Mouse (Mus musculus): ENCODE results near the gene Hist2h2aa2.
"Not testable (repeated sequence)": the region's sequence is repeated elsewhere in the genome, so short reads cannot be mapped to it uniquely, and the experiment has no call there.

The Hist2h2aa2 gene

DNA sequence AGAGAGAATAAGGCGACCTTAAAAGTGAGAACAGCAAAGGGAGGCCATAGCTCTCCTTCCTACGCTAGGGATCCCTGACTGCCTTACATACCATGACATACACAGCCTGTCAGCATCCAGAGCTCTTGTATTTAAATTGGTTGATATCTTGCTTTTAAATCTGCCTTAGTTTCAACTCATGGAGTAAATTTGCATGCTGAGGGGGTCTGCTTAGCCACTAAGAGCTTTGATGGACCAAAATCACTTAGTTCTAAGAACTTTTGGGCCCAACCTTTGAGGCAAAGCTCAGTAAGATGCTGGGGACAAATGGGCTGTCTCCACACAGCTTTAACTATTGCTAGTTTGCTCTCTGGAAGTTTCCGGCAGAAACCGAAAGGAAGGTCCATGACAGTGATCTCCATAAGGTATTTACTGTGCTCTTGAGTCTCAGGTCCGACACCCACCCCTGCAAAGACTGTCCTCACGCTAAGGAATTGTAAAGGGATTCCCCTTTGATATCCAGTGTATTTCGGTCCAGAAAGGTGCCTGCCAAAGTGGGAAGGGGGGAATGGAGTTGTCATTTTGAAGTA, 2.7 kb downstream of the Hist2h2aa2 start:
- no peak for DNase-seq (ENCODE audit: low read depth, low spot score)

DNA sequence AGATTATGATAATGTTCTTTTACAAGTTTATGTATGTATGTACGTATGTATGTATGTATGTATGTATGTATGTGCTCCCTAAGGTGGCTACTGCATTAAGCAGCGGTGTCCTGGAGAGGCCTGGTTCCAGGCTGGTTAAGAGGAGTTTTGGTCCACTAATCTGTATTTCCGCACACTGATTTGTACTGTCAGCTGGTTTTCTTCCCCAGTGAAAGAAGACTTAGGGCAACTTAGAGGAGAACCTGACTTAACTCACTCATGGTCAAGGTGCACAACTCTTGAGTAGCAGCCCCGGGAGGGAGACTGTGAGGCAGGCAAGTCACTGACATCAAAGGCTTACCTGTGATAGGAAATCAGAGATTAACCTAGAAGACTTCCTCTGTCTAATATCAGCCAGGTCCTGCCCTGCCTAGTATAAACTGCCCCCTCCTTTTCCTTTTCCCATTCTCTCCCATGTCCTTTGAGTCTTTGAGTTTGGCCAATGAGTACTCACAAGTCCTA, 3.2 kb downstream of the Hist2h2aa2 start:
- no peak for DNase-seq (ENCODE audit: low read depth, low spot score)

DNA sequence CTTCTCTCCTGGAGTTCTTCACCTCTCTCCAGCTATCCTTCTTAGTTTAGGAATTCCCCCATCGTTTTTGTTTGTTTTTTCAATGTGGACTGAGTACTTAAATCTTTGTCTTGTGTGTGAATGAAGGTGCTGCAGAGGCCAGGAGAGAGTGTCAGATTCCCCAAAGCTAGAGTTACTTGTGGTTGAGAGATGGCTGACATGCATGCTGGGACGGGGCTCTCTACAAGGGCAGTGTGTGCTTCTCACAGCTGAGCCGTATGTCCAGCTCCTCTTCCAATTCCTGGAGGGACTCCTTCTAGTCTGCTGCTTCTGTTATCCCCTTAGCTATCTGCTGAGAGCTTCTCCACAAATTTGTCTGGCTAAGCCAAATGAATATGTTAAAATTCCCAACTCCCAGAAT, 4.2 kb downstream of the Hist2h2aa2 start:
- no peak for DNase-seq (ENCODE audit: low read depth, low spot score)

DNA sequence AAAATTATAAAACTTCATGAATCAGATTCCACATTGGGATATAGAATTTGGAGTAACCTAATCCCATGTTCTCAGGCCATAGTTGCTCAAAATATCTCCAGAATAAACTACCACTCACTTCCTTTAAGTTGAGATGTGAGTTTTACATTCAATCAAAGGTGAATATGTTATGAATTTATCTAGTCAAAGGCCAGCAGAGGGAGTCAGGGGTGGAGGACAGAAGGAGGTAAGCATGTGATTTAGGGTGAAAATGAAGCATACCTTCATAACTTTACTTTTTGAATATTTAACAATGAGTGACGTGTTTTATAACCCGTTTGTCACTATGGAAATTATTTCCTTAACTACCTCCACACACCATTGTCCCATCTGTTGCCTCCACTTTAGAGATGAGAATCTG, 5.2 kb downstream of the Hist2h2aa2 start:
- DNase-seq (ENCODE audit: low read depth, low spot score): no peak

DNA sequence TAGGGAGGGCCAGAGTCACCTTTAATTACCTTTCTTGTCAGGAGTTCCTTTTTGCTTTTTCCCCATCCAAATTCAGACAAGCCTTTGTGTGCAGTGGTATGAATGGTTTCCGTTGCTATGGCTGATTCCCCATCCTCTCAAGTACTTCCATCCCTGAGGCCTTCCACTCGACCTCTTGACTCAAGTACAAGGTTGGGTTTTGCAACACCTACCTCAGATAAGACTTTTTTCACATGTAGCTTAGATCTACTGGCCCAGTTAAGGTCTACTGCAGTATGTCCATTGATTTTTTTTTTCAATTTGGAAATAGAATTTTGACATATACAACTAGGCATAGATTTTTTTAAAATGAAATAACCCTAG, 8.3 kb downstream of the Hist2h2aa2 start:
- DNase-seq (ENCODE audit: low read depth, low spot score): no peak

DNA sequence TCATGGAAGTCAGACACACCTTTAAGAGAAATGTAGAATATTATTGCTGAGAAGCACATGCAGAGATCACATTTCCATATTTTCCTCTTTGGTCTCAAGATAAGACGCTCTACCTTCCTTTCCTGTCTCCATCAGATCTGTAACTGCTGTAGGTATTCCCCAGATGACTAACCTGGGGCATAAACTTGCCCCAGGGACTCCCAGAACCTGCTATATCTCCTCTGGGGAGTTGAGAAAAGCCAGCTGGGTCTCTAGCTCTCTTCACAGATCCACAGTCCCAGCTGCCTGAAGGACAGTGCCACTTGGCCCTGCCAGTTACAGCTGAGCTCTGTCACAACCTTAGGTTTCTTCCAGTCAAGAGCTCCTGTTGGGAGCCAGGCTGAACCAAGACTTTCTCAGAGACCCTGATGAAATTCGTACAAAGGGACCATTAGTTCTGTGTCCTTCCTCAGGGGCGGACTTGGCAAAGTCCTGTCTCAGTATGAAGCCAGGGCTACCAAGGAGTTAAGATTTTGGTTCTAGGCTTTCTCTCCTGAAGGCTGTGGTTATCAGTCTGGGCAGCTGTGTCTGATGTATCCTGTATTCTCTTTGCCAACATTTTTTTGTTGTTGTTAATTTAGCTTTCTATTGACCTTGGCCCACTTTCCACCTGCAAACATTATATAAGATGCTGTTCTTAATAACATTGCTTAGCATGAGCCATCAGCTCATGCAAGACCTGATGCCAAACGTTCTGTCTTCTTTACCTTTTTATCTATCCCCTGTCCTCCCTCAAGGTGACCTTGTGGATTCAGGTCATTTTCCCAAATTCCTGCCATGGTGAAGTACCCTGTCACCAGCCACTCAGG, 8.9 kb downstream of the Hist2h2aa2 start:
- DNase-seq (ENCODE audit: low read depth, low spot score): no peak

DNA sequence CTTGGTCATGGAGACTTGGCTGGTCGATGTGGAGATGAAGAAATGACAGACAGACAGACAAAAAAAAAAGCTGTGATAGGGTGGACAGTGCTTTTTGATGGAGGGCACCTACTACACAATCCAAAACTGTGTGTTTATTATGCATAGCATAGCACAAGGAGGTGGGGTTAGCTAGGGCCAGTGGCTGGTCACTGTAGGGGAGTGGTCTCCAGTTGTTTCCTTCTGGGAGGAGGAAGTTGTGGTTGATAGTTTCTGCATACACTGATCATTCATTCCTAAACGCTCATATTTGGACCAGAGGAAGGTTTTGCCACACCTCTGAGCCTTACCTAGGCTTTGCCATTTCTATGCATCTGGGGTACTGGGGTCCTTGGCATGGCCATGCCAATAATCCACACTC, 9.7 kb downstream of the Hist2h2aa2 start:
- DNase-seq (ENCODE audit: low read depth, low spot score): no peak

DNA sequence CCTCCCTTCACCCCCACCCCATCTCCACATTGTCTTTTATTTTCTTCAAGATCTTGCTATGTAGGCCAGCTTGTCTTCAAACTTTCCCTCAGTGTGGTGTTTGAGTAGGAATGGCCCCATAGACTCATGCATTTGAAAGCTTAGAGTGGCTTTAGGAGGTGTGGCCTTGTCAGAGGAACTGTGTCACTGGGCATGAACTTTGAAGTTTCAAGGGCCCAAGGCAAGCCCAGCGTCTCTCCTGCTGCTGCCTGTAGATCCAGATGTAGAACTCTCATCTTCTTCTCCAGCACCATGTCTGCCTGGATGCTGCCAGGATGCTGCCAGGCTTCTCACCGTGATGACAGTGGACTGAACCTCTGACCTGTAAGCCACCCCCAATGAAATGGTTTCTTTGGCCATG, 11.2 kb downstream of the Hist2h2aa2 start:
- no peak for DNase-seq (ENCODE audit: low read depth, low spot score)

DNA sequence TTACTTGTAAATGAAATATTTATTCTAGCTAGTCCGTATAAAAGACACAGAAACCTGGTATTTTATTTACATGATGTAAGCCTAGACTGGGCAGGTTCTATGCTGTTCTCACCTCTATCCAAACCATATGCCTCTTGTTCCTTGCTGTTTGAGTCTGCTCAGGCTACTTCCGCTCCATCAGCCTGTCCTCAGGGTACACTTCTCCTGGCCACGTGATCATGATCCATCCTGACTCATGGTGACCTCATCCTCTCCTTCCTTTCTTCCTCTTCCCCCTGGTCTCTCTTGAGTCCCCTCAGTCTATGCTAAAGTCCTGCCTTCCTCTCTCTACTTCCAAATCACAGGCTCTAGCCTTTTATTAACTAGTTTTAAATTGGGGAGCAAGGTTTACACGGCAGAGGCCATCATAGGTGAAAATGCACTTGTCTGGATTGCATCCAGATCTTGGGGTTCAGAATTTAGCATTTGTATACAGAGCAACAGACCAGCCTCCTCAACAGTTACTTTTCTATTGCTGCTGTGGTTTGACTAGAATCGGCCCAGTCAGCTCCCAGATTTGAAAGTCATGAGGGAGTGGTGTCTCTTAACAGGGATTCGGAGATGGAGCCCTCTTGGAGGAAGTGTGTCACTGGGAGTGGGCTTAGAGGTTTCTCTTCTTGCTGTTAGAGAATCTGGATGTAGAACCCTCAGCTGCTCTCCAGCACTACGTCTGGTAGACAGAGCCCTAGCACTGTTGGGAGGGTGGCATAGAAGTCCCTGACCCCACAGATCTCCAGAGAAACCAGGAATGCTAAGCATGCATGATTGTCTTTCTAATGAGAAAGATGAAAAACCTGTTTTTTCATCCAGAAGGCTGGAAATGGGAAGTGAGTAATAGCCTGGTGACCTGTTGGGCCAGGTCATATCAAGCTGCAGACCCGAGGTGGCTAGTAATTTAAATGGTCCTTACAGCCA, 13.1 kb downstream of the Hist2h2aa2 start:
- peak; percentile 49 for DNase-seq (ENCODE audit: low read depth, low spot score)

DNA sequence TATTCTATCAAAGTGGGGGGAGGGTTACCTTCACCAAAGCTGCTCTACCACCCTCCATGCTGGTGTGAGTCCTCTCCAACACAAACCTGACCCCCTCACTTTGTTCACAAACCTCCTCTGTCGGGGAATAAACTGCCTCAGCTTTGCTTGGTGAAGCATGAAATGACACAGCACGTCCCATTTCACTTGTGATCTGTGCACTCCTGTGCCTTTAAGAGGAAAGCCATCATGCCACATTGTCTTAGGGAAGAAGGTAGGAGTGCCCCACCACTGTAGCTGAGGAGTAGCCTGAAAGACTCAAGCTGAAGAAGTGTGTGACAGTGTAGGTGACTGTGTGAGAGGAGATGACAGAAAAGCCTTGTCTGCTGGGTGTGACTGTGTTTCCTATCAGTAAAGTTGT, 14.7 kb downstream of the Hist2h2aa2 start:
- no peak for DNase-seq (ENCODE audit: low read depth, low spot score)

DNA sequence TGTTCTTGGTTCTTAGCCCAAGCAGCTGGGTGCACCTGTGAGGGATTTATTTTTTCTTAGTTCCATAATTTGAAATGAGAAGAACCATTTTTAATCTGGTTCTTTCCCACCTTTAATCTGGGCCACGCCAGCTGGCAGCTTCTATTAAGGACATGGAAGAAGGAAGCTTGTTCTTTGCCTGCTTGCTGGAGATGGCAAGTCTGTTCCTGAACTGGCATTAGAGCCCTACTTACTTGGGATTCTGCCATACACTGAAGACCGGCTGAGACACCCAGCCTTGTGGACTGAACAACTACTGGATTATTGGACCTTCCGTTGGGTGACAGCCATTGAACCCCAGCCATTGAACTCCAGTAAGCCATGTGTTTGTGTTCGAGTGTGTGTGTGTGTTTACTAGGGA, 17.3 kb downstream of the Hist2h2aa2 start:
- no peak for DNase-seq (ENCODE audit: low read depth, low spot score)

DNA sequence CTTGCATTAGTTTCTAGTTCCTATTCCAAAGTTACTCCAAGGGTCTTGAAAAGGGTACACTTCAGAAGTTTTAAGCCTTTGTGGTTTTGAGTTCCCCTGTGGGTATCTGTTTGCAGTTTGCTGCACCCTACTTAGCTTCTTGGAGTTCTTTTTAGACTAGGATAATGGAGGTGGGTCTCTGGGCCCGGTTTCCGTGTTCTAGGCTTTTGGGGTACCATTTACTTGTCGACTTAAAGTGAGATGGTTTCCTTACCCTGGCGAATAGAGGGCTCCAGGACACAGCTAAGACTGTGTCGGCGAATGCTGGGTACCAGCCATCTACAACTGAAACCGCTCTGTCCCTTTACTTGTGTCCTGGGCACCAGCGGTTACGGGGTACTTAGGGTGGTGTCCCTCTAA, 18.4 kb downstream of the Hist2h2aa2 start:
- DNase-seq (ENCODE audit: low read depth, low spot score): no peak

DNA sequence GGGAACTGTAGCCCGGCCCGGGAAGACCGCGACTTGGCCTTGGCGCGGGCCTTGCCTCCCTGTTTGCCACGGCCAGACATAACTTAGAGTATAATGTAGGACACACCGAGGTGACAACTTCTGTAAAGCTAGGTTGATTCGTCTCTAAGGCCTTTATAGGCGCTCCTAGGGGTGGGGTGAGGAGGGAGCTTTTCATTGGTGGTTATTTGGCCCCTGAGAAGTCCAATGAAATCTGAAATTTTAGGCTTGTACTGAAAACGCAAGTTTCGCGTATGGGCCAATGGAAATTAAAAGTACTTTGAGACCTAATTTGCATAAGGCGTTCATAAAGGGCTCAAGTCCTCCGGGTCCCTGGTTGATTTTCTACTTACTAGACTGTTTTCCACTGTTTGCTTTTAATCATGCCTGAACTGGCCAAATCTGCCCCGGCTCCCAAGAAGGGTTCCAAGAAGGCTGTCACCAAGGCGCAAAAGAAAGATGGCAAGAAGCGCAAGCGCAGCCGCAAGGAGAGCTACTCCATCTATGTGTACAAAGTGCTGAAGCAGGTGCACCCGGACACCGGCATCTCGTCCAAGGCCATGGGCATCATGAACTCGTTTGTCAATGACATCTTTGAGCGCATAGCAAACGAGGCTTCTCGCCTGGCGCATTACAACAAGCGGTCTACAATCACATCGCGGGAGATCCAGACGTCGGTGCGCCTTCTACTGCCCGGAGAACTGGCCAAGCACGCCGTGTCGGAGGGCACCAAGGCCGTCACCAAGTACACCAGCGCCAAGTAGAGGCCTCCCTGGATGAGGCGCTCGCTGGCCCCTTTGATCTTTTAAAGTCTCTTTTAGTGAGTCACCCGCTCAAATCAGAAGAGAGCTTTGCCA, 19.1 kb downstream of the Hist2h2aa2 start, which contains the start of the genes Hist2h2ac and Hist2h2be:
Gene Hist2h2ac (minus strand): TSS at position 116 of the 875 bp plus-strand sequence.
Gene Hist2h2be (plus strand): TSS at position 355 of the 875 bp plus-strand sequence.
- peak; percentile 95 for DNase-seq (ENCODE audit: low read depth, low spot score)

DNA sequence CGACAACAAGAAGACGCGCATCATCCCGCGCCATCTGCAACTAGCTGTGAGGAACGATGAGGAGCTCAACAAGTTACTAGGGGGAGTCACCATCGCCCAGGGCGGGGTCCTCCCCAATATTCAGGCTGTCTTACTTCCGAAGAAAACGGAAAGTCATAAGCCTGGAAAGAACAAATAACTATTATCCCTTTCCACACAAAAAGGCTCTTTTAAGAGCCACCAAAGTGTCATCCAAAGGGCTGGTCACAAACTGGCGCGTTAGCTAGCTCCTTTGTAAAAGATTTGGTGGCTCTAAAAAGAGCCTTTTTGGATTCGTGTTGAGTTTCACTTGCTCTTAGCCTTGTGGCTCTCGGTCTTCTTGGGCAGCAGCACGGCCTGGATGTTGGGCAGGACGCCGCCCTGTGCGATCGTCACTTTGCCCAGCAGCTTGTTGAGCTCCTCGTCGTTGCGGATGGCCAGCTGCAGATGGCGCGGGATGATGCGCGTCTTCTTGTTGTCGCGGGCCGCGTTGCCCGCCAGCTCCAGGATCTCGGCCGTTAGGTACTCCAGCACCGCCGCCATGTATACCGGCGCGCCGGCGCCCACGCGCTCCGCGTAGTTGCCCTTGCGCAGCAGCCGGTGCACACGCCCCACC, 19.8 kb downstream of the Hist2h2aa2 start:
- not testable (repeated sequence) for DNase-seq (ENCODE audit: low read depth, low spot score)

DNA sequence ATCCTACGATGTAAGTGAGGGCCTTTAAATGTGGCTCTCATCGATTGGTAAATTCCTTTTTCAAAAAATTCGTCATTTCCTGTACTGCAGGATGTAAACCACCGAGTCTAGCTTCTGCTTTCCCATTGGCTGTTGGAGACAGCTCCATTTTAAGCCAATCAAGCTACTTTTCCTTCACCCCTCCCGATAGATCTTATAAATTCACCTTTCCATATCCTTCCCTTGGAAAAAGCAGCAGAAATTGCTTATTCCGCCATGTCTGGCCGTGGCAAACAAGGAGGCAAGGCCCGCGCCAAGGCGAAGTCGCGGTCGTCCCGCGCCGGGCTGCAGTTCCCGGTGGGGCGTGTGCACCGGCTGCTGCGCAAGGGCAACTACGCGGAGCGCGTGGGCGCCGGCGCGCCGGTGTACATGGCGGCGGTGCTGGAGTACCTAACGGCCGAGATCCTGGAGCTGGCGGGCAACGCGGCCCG, 20.4 kb downstream of the Hist2h2aa2 start, which contains the start of the genes Bola1 and Hist2h2ab:
Gene Bola1 (minus strand): TSS at position 49 of the 470 bp plus-strand sequence.
Gene Hist2h2ab (plus strand): TSS at position 205 of the 470 bp plus-strand sequence.
- DNase-seq (ENCODE audit: low read depth, low spot score): peak; percentile 90

DNA sequence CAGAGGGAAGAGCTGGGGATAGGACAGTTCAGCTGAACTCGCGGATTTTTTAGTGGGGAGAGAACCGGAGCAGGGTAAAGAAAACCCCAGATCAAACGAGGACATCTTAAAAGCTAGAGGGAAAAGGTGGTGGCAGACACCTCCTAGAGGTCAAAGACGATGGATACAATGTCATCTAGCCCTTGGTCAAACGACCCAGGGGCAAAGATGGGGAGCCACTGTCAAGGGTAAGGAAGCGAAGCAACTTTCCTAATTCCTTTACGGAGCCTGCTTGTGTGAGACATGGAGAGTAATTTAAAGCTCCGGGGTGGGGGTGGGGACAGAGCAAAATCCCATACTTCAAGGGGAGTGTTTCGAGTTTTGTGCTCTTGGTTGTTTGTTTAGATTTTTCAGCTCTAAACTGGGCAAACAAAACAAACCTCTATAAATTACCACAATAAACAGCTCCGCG, 20.9 kb downstream of the Hist2h2aa2 start:
- DNase-seq (ENCODE audit: low read depth, low spot score): peak; percentile 40

DNA sequence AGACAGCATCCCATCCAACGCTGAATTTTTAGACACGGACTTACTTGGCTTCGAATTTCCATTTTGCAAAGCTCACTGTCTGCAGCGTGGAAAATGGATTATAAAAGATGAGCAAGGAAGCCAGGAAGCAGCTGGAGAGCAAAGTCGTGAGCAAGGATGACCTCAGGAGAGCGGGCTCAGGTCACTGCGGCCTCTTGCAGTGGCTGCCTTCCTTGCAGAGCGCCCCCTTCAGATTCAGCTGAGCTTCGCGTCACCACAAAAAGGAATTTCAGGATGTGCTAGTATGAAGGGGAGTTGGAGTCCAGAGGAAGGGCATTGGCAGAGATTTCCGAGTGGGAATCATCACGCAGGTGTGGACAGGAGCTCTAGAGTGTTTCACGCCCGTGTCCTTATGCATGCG, 30.8 kb downstream of the Hist2h2aa2 start:
- DNase-seq (ENCODE audit: low read depth, low spot score): no peak

DNA sequence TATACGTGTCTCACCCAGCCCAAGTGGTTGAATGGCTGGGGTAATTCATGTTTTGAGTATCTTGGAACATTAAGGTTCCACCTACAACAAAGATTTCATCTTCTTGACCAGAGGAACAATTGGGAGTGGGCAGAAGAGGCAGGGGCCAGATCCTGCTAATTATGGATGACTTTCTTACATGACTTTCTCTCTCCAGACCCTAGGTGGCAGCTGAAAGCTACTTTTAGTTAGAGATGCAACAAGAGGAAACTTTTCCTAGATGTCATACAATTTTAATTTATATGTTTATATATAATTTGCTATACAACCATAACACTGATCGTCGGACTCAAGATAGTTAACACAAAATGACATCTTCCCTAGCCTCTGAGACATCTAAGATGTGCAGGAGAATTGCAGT, 32.3 kb downstream of the Hist2h2aa2 start:
- no peak for DNase-seq (ENCODE audit: low read depth, low spot score)

DNA sequence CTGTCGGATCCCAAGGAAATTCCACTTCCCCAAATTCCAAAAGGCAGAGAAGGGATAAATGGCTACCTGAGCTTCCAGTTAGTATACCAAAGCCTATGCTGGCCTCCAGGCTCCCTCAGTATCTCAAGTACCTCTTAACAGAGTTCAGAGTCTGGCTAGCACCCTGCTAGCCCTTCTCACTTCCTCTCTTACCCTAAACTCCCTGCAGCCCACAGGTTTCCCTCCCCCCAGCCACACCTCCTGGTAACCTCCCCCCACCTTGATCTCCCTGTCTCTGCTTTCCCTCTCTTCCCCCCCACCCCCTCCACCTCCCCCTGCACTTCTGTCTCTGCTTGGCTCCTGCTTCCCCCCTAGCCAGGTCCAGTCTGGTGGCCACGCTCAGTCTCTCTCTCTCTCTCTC, 40.3 kb downstream of the Hist2h2aa2 start:
- DNase-seq (ENCODE audit: low read depth, low spot score): no peak

Measured in skeletal muscle tissue, adult 2 months (tissue).